Mouse (Mus musculus) left cerebral cortex, adult 8-10 months (tissue): ENCODE data around the gene Lactb. TPM values are rescaled to one million over a fixed set of nuclear protein-coding genes. Genes with fewer than 3 reads are reported as not detected.
A peak's percentile ranks its signal among the peaks of the same experiment; 100 is the strongest.

ENCODE experiments used
- DNase-seq, 2 experiments: peaks; one replicate each; pipeline ENCODE4 v3.0.0; 2022; ENCODE audit warnings: low spot score in 2 of 2
- total RNA-seq, 4 experiments: library from RNA; stranded (reverse); gene quantifications; 2 replicates each; pipeline ENCODE4 v1.2.4; 2022

Lactb gene
- total RNA-seq, 4 experiments from 2014 or later = 16.8 to 18.9 (median 18.3) TPM

DNA sequence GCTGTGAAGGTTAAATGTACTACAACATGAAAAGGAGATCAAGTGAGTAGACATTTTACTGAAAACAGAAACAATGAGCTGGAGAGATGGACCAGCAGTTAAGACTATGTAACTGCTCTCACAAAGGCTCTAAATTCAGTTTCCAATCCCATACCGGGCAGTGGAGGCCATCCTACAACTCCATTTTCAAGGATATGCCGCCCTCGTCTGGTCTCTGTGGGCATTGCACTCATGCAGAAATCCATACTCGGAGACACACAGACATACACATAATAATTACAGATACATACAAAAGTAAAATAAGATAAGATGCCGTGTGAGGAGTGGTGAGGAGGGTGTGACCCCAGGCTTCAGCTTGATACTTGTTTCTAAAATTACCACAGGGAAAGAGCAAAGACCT is 5.2 kb upstream of the Lactb start:
- peak in 1 of 2 experiments; percentile 56 for DNase-seq

- DNase-seq = no peak
These were observed 3.2 kb upstream of the Lactb start for GRCm38 (mm10) chr9:66978468-66978867.

DNA sequence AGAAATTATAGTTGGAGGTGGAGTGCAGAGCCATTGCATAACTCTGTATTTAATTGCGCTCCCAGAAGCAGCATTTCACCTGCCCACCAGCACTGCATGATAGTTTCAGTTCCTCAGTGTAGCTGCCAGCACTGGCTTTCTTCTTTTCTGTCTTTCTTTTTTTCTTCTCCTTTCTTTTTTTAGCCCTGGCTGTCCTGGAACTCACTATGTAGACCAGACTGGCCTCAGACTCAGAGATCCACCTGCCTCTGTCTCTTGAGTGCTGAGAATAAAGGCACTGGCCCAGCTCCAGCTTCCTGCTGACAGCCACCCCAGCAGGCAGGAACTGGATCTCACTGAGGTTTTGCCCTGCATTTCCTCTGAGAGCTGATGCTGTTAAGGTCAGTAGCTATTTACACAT is 2.7 kb upstream of the Lactb start:
- DNase-seq = peak in 1 of 2 experiments; percentile 44

- DNase-seq = no peak
These were observed 1.8 kb upstream of the Lactb start for GRCm38 (mm10) chr9:66977121-66977520.

- peak; percentile 40 to 64 for DNase-seq
These were observed 511 bp downstream of the Lactb start for GRCm38 (mm10) chr9:66974721-66975225.

- DNase-seq = no peak
These were observed 4.2 kb downstream of the Lactb start for GRCm38 (mm10) chr9:66971116-66971515.

DNA sequence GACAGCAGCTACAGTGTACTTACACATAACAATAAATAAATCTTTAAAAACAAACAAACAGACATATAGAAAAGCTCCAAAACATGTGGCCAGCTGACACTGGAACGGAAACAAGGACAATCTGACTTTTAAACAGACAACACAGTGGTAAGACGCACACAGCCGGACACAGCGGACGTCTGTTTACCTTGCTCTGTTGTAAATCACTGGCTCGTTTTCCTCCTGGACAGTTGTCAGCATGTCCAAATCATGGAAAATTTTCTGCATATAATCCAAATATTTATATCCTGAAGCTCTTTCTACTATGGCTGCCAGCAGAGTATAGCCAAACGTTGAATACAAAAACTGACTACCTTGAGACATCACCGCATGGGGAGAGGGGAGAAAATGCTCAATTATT is 7.8 kb downstream of the Lactb start:
- DNase-seq = no peak

- DNase-seq = no peak
These were observed 13.8 kb downstream of the Lactb start for GRCm38 (mm10) chr9:66961478-66961877.

DNA sequence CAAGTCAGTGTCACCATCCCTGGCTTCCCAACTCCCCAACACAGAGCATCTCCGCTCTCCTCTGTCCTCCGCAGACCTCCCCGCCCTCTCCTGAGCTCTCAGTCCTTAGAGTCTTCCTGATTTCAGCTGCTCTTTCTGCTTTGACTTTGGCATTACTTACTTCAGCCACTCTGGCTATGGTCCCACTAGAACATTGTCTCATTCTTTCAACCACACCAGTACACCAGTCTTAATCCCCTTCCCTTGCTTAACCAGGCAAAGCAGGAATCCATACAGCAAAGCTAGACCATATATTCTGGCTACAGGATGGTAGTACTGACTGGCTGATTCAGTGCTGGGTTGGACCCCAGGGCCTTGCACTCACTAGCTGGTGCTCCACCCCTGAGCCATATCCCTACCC is 17.8 kb downstream of the Lactb start:
- DNase-seq = no peak

DNA sequence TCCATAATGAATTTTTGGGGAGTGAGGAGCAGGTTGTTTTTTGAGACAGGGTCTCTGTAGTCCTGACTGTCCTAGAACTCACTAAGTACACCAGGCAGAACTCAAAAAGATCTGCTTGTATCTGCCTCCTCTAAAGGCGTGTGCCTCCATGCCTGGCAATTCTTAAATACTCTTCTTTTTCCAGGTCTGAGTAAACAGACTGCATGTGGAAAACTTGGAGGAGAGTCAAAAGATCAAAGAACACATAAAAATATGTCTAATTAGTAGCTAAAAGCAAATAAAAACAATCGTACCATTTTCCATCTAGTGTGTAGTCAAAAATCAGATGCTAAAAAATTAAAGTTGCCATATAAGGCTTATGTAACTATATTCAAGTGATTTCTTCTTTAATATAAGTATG is 22.4 kb downstream of the Lactb start:
- no peak for DNase-seq

DNA sequence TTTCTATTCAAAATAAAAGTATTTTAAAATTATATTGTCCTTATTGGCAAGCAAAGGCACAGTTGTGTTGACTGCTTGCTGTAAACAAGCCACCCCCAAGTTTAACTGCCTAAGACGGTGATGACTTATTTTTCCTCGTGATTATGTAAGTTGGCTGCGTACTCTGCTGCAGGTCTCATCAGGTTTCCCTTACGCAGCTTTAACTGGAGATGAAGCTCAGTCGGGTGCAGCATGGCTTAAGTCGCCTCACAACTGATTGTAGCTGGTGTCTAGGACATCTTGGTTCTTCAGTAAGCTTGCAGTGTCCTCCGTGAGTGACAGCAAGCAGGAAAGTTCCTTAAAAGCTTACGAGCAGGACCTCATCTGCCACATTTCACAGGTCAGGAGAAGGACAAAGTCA is 23.0 kb downstream of the Lactb start:
- DNase-seq = no peak

DNA sequence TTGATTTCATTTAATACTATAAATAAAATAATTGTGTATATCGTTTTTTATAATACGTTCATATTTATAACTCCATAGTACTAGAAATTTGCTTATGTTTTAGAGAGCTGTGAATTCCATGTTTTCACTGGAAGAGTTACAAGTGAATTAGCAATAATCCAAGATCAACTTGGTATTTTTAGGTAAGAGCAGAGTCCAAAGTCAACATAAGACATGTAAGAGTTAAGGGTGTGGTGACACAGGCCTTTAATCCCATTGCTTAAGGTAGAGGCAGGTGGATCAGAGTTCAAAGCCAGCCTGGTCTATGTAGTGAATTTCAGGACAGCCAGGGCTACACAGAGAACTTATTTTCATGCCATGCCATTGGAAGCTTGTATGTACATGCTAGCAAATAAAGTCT is 26.7 kb downstream of the Lactb start:
- DNase-seq = no peak

- DNase-seq = peak; percentile 74 to 84
These were observed 29.3 kb downstream of the Lactb start, which contains the start of gene Rps27l for GRCm38 (mm10) chr9:66945647-66946641. Gene Rps27l, plus strand, starts transcription at chr9:66946086.

DNA sequence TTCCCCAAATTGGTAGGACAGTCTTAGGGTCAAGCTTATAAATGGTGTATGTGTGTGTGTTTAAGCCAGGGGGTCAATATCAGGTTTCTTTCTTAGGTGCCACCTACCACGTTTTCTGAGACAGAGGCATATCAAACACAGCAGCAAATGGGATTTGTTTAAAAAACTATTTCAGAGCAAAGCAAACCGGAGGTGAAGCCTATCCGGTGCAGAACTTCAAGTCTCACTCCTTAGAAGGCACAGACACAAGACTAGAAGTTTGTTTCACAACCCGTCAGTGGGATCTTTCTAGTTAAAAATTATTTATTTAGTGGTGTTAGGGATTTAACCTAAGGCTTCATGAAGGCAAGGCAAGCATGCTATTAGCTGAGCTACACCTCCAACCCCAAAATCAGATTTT is 30.1 kb downstream of the Lactb start:
- no peak for DNase-seq

- no peak for DNase-seq
These were observed 36.4 kb downstream of the Lactb start for GRCm38 (mm10) chr9:66938836-66939235.

- no peak for DNase-seq
These were observed 37.8 kb downstream of the Lactb start for GRCm38 (mm10) chr9:66937507-66937906.

GRCm38 (mm10) chr9:66933869-66934808 is 41.1 kb downstream of the Lactb start:
- DNase-seq = no peak

DNA sequence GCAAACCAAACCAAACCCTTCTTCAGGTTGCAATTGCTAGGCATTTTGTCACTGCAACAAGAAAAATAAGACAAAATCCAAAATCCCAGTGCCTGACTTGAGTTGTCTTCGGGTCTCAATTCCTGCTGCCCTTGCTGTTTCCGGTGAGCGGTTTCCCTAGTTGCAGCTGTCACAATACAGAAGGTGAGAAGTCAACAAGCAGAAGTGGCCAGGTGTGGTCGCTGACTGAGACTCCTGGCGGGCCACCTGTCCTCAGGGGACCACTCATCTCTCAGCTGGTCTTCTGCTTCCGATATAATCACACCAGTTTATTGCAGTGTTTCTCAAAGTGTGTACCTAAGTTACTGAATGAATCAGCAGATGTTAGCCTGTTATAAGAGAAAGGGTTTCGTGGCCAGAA is 44.9 kb downstream of the Lactb start:
- no peak for DNase-seq

- DNase-seq = no peak
These were observed 47.4 kb downstream of the Lactb start for GRCm38 (mm10) chr9:66927696-66928402.

GRCm38 (mm10) chr9:66925853-66926252 is 49.4 kb downstream of the Lactb start:
- DNase-seq = no peak

DNA sequence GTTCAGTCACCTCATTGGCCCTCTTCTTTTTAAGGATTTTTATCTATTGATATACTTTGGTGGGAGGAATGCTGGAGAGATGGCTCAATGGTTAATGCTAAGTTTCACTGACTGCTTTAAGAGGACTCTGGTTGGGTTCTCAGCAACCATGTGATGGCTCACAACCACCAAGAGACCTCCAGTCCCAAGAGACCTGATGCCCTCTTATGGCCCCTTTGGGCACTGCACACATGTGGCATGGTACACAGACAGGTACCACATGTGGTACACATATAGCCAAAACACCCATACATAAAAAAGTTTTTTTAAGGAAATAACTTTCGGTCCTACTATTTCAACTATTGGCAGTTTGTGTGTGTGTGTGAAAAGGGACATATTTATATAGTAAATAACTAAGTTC is 53.2 kb downstream of the Lactb start:
- DNase-seq = no peak
